Mouse (Mus musculus) E14TG2a.4 (cell line): ENCODE measurements around the gene Mras.

Experiments
- CTCF ChIP-seq: conservative IDR thresholded peaks from 2 replicates; pipeline ENCODE4 v1.5.1; 2014; ENCODE audit warnings: low read length
- POU5F1 ChIP-seq: IDR thresholded peaks from 2 replicates; pipeline ENCODE4 v1.6.1; 2014; ENCODE audit warnings: low read length, borderline replicate concordance

DNA sequence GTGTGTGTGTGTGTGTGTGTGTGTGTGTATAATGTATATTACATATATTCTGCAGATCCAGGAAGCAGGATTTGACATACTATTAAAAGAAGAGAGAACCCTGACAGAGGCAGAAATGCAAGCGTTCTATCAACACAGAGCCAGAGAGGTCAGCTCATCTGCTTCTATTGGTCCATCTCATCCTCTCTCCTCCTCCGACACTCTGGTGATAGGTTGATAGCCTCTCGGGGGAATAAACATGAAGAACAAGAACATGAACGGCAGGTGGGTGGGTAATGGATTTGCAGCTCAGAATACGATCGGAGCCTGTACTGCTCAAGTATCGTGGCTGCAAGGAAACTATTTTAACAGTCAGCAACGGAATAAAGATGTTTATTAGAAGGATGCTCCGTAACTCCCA, 31.4 kb upstream of the Mras start:
- TF ChIP-seq CTCF (no peak), POU5F1 (no peak)
